Mouse (Mus musculus): ENCODE results near the gene E330017A01Rik.

GRCm38 (mm10) chr16:58685548-58686537, 47.3 kb upstream of the E330017A01Rik start:
- TF ChIP-seq CTCF (conservative IDR thresholded peaks at IDR 0.05; ENCODE audit: low read length) (no peak), NANOG (IDR thresholded peaks at IDR 0.05; ENCODE audit: borderline replicate concordance, low read length) (no peak), POU5F1 (IDR thresholded peaks at IDR 0.05; ENCODE audit: borderline replicate concordance, low read length) (no peak)
